Mouse (Mus musculus) embryonic facial prominence, embryonic 14.5 days (tissue): Measurements from ENCODE around the gene Adat1. TPM values are rescaled to one million over a fixed set of nuclear protein-coding genes. Genes with fewer than 3 reads are reported as not detected.

Experiments
- ATAC-seq: fragments of 200-750 bp; cut with Nextera tagmentation; 2 replicates; pipeline ENCODE4 v1.8.0; 2017; ENCODE audit warnings: low read depth, moderate number of reproducible peaks, moderate TSS enrichment
- DNase-seq: peaks from one replicate; pipeline ENCODE4 v3.0.0-alpha.2; 2015; ENCODE audit warnings: low spot score
- H3K27ac ChIP-seq: fragments of 300-500 bp; sonication (generic); replicated peaks from 2 replicates; pipeline ENCODE4 v1.5.1; 2014; ENCODE audit warnings: low read depth, mild to moderate bottlenecking, low read length, moderate library complexity
- H3K27me3 ChIP-seq: fragments of 300-500 bp; sonication (generic); replicated peaks from 2 replicates; pipeline ENCODE4 v1.6.1; 2014; ENCODE audit warnings: low read length; ENCODE audit not compliant: control insufficient read depth, insufficient read depth
- H3K36me3 ChIP-seq: fragments of 300-500 bp; sonication (generic); 2 replicates; pipeline ENCODE4 v1.6.1; 2014; ENCODE audit warnings: low read length, mixed read lengths; ENCODE audit not compliant: control insufficient read depth, insufficient read depth
- H3K4me1 ChIP-seq: fragments of 300-500 bp; sonication (generic); 2 replicates; pipeline ENCODE4 v1.6.1; 2014; ENCODE audit warnings: antibody characterized with exemption, low read length; ENCODE audit not compliant: control insufficient read depth, insufficient read depth
- H3K4me2 ChIP-seq: fragments of 300-500 bp; sonication (generic); 2 replicates; pipeline ENCODE4 v1.6.1; 2014; ENCODE audit warnings: low read depth, mild to moderate bottlenecking, low read length, moderate library complexity, mixed read lengths
- H3K4me3 ChIP-seq: fragments of 300-500 bp; sonication (generic); 2 replicates; pipeline ENCODE4 v1.5.1; 2014; ENCODE audit warnings: low read depth, mild to moderate bottlenecking, low read length
- H3K9ac ChIP-seq: fragments of 300-500 bp; sonication (generic); 2 replicates; pipeline ENCODE4 v1.6.1; 2014; ENCODE audit warnings: low read depth, mild to moderate bottlenecking, low read length, moderate library complexity, mixed read lengths
- H3K9me3 ChIP-seq: fragments of 300-500 bp; sonication (generic); 2 replicates; pipeline ENCODE4 v1.6.1; 2016; ENCODE audit warnings: low read length; ENCODE audit not compliant: control insufficient read depth
- WGBS: fragments of 180-500 bp; shearing (Covaris S2); extraction: QIAGEN DNeasy Blood & Tissue Kit; methylation state at CpG from one replicate; pipeline ENCODE4 v1.1.7; 2014; 5-methylcytosine and 5-hydroxymethylcytosine counted together
- polyA plus RNA-seq: library from polyadenylated mRNA; unstranded; fragments of >200 nt; fragmentation: Nextera tagmentation; extraction: Ambion mirVana; gene quantifications from 2 replicates; pipeline ENCODE4 v1.2.1, GENCODE M21; 2014

Adat1 gene
- polyA plus RNA-seq, 1 experiment from 2014 or later = 4.9 TPM

GRCm38 (mm10) chr8:112010997-112011815 lies 19.1 kb upstream of the Adat1 start, which contains the start of the genes Kars and Terf2ip:
TSS of gene Kars (minus strand) at chr8:112011323.
TSS of gene Terf2ip (plus strand) at chr8:112011398.
- Histone ChIP-seq H3K36me3 (peaks cover 14% of the 10 kb centered on the region), H3K9me3 (no peaks in the 10 kb centered on the region), H3K9ac (peak within 1 kb of the TSS; percentile 91), H3K4me1 (peaks cover 22% of the 10 kb centered on the region), H3K4me2 (peak within 1 kb of the TSS; percentile 89), H3K27ac (peak within 1 kb of the TSS; percentile 85), H3K4me3 (peak within 1 kb of the TSS; percentile 98), H3K27me3 (no peaks in the 10 kb centered on the region)
- ATAC-seq (peak; percentile 95), DNase-seq (peak; percentile 97)
- WGBS = under 1% methylated on average over 58 of the region's 61 CpGs

- H3K4me2 ChIP-seq = peak overlapping the region; percentile 89; the same call in 1 of the 2 replicates
- H3K9me3 ChIP-seq = no peaks in the 10 kb centered on the region
- H3K4me1 ChIP-seq = peaks cover 22% of the 10 kb centered on the region
- DNase-seq = no peak
- ATAC-seq = no peak
- no peak overlapping the region for H3K27ac ChIP-seq
- no peak overlapping the region for H3K9ac ChIP-seq
- no peaks in the 10 kb centered on the region for H3K27me3 ChIP-seq
- H3K4me3 ChIP-seq = peak overlapping the region; percentile 98; the same call in 1 of the 2 replicates
- WGBS = 89% methylated on average over 7 of the region's 7 CpGs
- peaks cover 25% of the 10 kb centered on the region for H3K36me3 ChIP-seq
These were observed 17.5 kb upstream of the Adat1 start for GRCm38 (mm10) chr8:112009558-112009957.

- Histone ChIP-seq H3K36me3 (peaks cover 42% of the 10 kb centered on the region), H3K27ac (no peak overlapping the region), H3K27me3 (no peaks in the 10 kb centered on the region), H3K9me3 (no peaks in the 10 kb centered on the region), H3K4me2 (no peak overlapping the region), H3K4me1 (peaks cover 15% of the 10 kb centered on the region), H3K4me3 (no peak overlapping the region), H3K9ac (no peak overlapping the region)
- no peak for ATAC-seq
- 94% methylated on average over 2 of the region's 2 CpGs for WGBS
- no peak for DNase-seq
These were observed 15.6 kb upstream of the Adat1 start for GRCm38 (mm10) chr8:112007669-112008068.

DNA sequence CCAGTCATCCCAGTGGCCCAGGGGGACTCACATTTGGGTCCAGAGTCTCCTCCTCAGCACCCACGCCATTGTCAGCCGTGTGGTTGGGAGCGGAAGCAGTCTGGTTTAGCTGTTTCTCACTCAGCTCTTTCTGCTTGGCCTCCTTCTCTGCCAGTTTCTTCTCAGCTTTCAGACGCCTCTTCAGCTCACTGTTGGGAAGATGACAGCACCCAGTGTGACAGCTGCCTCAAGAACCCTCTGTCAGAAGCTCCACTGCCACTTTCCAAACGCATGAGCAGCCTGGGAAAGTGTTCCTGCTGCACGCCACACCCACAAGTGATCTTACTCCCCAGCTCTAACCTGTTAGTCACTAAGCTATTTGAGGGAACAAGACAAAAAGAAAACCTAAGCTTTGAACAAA lies 13.5 kb upstream of the Adat1 start:
- Histone ChIP-seq H3K4me2 (no peak overlapping the region), H3K27ac (no peak overlapping the region), H3K9ac (no peak overlapping the region), H3K27me3 (no peaks in the 10 kb centered on the region), H3K9me3 (no peaks in the 10 kb centered on the region), H3K4me1 (peaks cover 10% of the 10 kb centered on the region), H3K36me3 (peaks cover 63% of the 10 kb centered on the region), H3K4me3 (no peak overlapping the region)
- ATAC-seq (no peak), DNase-seq (no peak)
- 95% methylated on average over 6 of the region's 6 CpGs for WGBS

GRCm38 (mm10) chr8:112004754-112005153 lies 12.7 kb upstream of the Adat1 start:
- H3K27ac ChIP-seq = no peak overlapping the region
- H3K4me1 ChIP-seq = peaks cover 2% of the 10 kb centered on the region; the same call in 1 of the 2 replicates
- no peaks in the 10 kb centered on the region for H3K9me3 ChIP-seq
- ATAC-seq (no peak), DNase-seq (no peak)
- no peak overlapping the region for H3K4me3 ChIP-seq
- H3K36me3 ChIP-seq = peaks cover 71% of the 10 kb centered on the region
- H3K9ac ChIP-seq = no peak overlapping the region
- H3K4me2 ChIP-seq = no peak overlapping the region
- H3K27me3 ChIP-seq = no peaks in the 10 kb centered on the region

GRCm38 (mm10) chr8:111992703-111993039 lies 569 bp upstream of the Adat1 start:
- H3K9ac ChIP-seq = no peak overlapping the region
- H3K4me2 ChIP-seq = 0 out of 2 replicates have a peak overlapping the region, but pooled peaks have one; percentile 65
- DNase-seq (no peak), ATAC-seq (no peak)
- no peak overlapping the region; the same call in 1 of the 2 replicates for H3K4me3 ChIP-seq
- no peaks in the 10 kb centered on the region for H3K4me1 ChIP-seq
- no peaks in the 10 kb centered on the region for H3K9me3 ChIP-seq
- no peaks in the 10 kb centered on the region for H3K27me3 ChIP-seq
- no peak overlapping the region for H3K27ac ChIP-seq
- H3K36me3 ChIP-seq = peaks cover 64% of the 10 kb centered on the region
- 76% methylated on average over 3 of the region's 3 CpGs for WGBS

GRCm38 (mm10) chr8:111991278-111991677 lies 824 bp downstream of the Adat1 start:
- Histone ChIP-seq H3K27ac (no peak overlapping the region), H3K4me2 (peak overlapping the region; percentile 65), H3K27me3 (no peaks in the 10 kb centered on the region), H3K36me3 (peaks cover 60% of the 10 kb centered on the region), H3K9ac (peak overlapping the region; percentile 87; the same call in 1 of the 2 replicates), H3K4me3 (peak overlapping the region; percentile 76), H3K9me3 (no peaks in the 10 kb centered on the region), H3K4me1 (no peaks in the 10 kb centered on the region)
- WGBS = 56% methylated on average over 8 of the region's 8 CpGs
- DNase-seq (no peak), ATAC-seq (no peak)

- WGBS = 9% methylated on average over 7 of the region's 7 CpGs
- peaks cover 54% of the 10 kb centered on the region for H3K36me3 ChIP-seq
- ATAC-seq = no peak; the same call in 1 of the 2 replicates
These were observed 2.2 kb downstream of the Adat1 start for GRCm38 (mm10) chr8:111989911-111990310.

DNA sequence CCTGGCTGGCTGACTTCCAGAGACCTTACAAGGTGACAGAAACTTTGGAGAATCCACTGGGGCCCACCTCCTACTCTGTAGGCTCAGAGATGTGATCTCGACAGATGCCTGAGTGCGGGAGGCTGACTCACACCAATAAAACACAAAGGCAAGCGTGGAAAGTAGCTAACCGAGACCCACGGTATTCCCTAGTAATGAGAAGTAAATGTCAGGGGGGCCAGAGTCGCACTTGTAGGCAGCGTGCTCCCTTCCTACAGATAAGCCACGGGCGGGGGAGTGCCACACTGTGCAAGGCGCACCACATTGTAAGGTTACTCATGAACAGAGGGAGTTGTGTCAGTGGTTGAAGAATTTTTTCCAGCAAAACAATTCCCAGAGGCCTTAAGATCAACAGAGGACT lies 7.6 kb downstream of the Adat1 start:
- H3K4me3 ChIP-seq = no peak overlapping the region
- no peak for ATAC-seq
- no peaks in the 10 kb centered on the region for H3K4me1 ChIP-seq
- no peaks in the 10 kb centered on the region for H3K9me3 ChIP-seq
- H3K4me2 ChIP-seq = no peak overlapping the region
- H3K27me3 ChIP-seq = no peaks in the 10 kb centered on the region
- peaks cover 56% of the 10 kb centered on the region for H3K36me3 ChIP-seq
- no peak overlapping the region for H3K27ac ChIP-seq
- no peak overlapping the region for H3K9ac ChIP-seq
- 76% methylated on average over 10 of the region's 10 CpGs for whole genome bisulfite sequencing
- no peak for DNase-seq

More at GRCm38 (mm10) chr8:111989911-111990310, 2.2 kb downstream of the Adat1 start:
- Histone ChIP-seq H3K4me1 (no peaks in the 10 kb centered on the region), H3K27ac (no peak overlapping the region), H3K9me3 (no peaks in the 10 kb centered on the region), H3K27me3 (no peaks in the 10 kb centered on the region), H3K4me2 (no peak overlapping the region), H3K9ac (no peak overlapping the region), H3K4me3 (no peak overlapping the region)
- DNase-seq = peak; percentile 86
